Comparison of ENCODE assay signal across 8 mouse cellular contexts in genomic region chr19:37207303-37208175, GRCm38 (mm10). TPM values are rescaled to one million over a fixed set of nuclear protein-coding genes. Genes with fewer than 3 reads are reported as not detected.
A peak's percentile ranks its signal among the peaks of the same experiment; 100 is the strongest.
DNase-seq lines count a peak whose midpoint lies in the region; ATAC-seq lines count a peak whose summit lies in the region.

TSS of gene March5 (plus strand) at chr19:37207543.

- H3K4me1 ChIP-seq in megakaryocyte, embryonic 14.5 days: peaks cover 36% of the 10 kb centered on the region

- H3K9me3 ChIP-seq in megakaryocyte, embryonic 14.5 days: no peaks in the 10 kb centered on the region

- peaks cover 22% of the 10 kb centered on the region for H3K36me3 ChIP-seq in megakaryocyte, embryonic 14.5 days (replicated peaks; ENCODE audit: low read length)

- peak; percentile 94 to 96 for DNase-seq in adrenal gland, adult (ENCODE audit: inconsistent age in 2 of 2, low spot score in 1 of 2)
- DNase-seq in embryo, embryonic 10 days (ENCODE audit: low spot score): peak; percentile 93
- DNase-seq in gastrocnemius, postnatal 14 days: peak; percentile 91
- DNase-seq in left cerebral cortex, adult 9 months (ENCODE audit: low spot score in 2 of 2): peak; percentile 68 to 88
- peak; percentile 93 to 94 for DNase-seq in right cerebral cortex, postnatal 10 days (ENCODE audit: low spot score in 2 of 2)
- DNase-seq in urinary bladder, postnatal 14 days (ENCODE audit: low spot score): peak; percentile 90

- H3K27me3 ChIP-seq in megakaryocyte, embryonic 14.5 days (replicated peaks): peaks cover 10% of the 10 kb centered on the region

- H3K4me3 ChIP-seq in megakaryocyte, embryonic 14.5 days (replicated peaks): peak within 1 kb of the TSS; percentile 98

- peak; percentile 90 for ATAC-seq in inflammation-experienced regulatory T-cells, adult 6 months

- intact Hi-C loops in gastrocnemius, postnatal 14 days (cut with DNase I; ENCODE audit: low total_unique reads): no loop called here

RNA-seq across cellular contexts. Expression of gene March5, which starts in this region (rescaled TPM):
- total RNA-seq in gastrocnemius, postnatal 14 days (2021): 10 to 100 TPM; 61.5 to 64.8 TPM
- 10 to 100 TPM in 2 of 3 experiments, 1 to 10 TPM in 1; 8.4 to 14.5 (median 11.3) TPM for polyA plus RNA-seq in inflammation-experienced regulatory T-cells, adult 6 months (2017; shearing (Covaris generic))
- 28.9 and 37.4 TPM in 2 replicates for polyA plus RNA-seq in megakaryocyte, embryonic 14.5 days (2012; ENCODE audit: insufficient read depth, low replicate concordance)

Comparison
In these comparisons a context has a peak if more than half of its experiments do, and no peak if none do; other contexts are left out.
1. Peak in every context shown above with its lines: DNase-seq, ATAC-seq and H3K4me3 ChIP-seq.